Mouse (Mus musculus) E14TG2a.4 (cell line): Measurements from ENCODE around the gene Prtn3.

Experiments used
- H3K27me3 ChIP-seq: 2 replicates; pipeline ENCODE4 v1.6.1; 2014; ENCODE audit warnings: low read length, control low read depth; ENCODE audit not compliant: insufficient read depth
- H3K36me3 ChIP-seq: 2 replicates; pipeline ENCODE4 v1.6.1; 2014; ENCODE audit warnings: low read length, control low read depth; ENCODE audit not compliant: insufficient read depth
- H3K4me1 ChIP-seq: replicated peaks from 2 replicates; pipeline ENCODE4 v1.6.1; 2014; ENCODE audit warnings: low read depth, low read length, control low read depth
- H3K4me3 ChIP-seq: replicated peaks from 2 replicates; pipeline ENCODE4 v1.5.1; 2014; ENCODE audit warnings: mild to moderate bottlenecking, low read length
- H3K9me3 ChIP-seq: 2 replicates; pipeline ENCODE4 v1.6.1; 2014; ENCODE audit warnings: low read length, control low read depth
- CTCF ChIP-seq: conservative IDR thresholded peaks from 2 replicates; pipeline ENCODE4 v1.5.1; 2014; ENCODE audit warnings: low read length
- NANOG ChIP-seq: IDR thresholded peaks from 2 replicates; pipeline ENCODE4 v1.6.1; 2014; ENCODE audit warnings: borderline replicate concordance, low read length, mixed read lengths
- POU5F1 ChIP-seq: IDR thresholded peaks from 2 replicates; pipeline ENCODE4 v1.6.1; 2014; ENCODE audit warnings: low read length, borderline replicate concordance

Gene Prtn3

DNA sequence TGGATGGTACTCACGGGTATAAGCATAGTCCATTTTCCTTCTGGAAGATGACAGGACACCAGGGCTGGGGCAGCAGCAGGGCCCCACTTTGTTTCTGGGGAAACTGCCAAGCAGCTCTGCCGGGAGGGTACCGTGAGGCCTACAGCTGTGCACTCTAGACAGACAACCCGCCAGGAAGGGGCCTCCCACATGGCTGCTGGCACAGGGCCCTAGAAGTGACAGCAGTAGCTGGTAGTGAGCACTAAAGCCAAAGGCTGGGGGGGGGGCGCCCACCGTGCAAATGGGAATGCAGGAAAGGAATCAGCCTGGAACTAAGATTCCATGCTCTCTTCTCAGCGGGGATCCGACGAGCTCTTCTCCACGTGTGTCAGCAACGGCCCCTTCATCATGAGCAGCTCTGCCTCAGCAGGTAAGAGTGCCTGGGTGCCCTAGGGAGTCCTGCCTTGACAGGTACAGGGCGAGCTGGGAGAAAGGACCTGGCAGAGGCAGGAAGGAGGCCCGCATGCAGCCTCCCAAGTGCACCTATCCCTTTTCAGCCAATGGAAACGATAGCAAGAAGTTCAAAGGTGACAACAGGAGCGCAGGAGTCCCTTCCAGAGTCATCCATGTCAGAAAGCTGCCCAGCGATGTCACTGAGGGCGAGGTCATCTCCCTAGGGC lies 15.7 kb upstream of the Prtn3 start:
- TF ChIP-seq POU5F1 = no peak
- no peak for TF ChIP-seq CTCF
- no peak for TF ChIP-seq NANOG
- H3K9me3 ChIP-seq = no peaks in the 10 kb centered on the region
- H3K4me1 ChIP-seq = peaks cover 72% of the 10 kb centered on the region
- H3K4me3 ChIP-seq = peak overlapping the region; percentile 97
- peaks cover 83% of the 10 kb centered on the region for H3K36me3 ChIP-seq
- H3K27me3 ChIP-seq = no peaks in the 10 kb centered on the region

DNA sequence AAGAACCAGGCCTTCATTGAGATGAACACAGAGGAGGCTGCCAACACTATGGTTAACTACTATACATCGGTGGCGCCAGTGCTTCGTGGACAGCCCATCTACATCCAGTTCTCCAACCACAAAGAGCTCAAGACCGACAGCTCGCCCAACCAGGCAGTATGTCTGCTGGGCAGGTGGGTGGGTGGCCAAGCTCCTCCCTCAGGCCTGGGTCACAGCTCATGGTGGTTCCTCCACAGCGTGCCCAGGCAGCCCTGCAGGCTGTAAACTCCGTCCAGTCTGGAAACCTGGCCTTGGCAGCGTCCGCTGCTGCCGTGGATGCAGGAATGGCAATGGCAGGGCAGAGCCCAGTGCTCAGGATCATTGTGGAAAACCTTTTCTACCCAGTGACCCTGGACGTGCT lies 15.2 kb upstream of the Prtn3 start:
- TF ChIP-seq POU5F1 = no peak
- TF ChIP-seq CTCF = no peak
- TF ChIP-seq NANOG = no peak
- Histone ChIP-seq H3K4me1 (peaks cover 72% of the 10 kb centered on the region), H3K4me3 (peak overlapping the region; percentile 97), H3K9me3 (no peaks in the 10 kb centered on the region), H3K27me3 (no peaks in the 10 kb centered on the region), H3K36me3 (peaks cover 89% of the 10 kb centered on the region)

DNA sequence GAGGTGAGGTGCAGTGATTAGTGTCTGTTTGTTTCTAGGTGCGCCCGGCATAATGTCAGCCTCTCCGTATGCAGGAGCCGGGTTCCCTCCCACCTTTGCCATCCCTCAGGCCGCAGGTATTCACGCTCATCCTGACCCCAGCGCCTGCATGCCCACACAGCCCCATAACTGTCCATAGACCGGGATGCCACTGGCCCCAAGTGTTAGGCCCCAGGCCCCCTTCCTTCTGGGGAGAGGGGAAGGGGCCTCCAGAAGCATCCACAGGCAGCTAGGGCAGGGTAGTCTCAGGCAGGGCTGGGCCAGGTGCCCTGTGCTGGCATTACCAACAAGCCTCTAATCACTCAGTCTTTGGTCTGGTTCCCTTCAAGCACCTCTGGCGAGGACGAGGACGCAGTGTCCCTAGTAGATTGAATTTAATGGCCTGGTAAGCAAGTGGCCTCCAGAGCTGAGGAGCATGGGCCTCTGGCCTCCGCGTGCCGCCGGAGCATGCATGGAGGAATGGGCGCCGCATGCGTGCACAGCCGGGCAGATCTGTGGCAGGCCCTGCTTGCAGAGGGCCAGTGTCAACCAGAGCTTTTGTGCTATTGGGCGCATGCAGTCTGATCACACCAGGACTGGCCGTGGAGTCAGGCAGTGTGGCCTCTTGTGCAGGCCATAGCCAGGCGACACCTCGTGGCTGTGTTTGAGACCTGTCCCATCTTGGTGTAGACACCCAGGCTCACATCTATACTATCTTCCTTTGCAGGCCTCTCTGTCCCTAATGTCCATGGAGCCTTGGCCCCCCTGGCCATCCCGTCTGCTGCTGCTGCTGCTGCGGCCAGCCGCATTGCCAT lies 14.0 kb upstream of the Prtn3 start:
- Histone ChIP-seq H3K4me1 (peaks cover 79% of the 10 kb centered on the region), H3K9me3 (no peaks in the 10 kb centered on the region), H3K27me3 (no peaks in the 10 kb centered on the region), H3K4me3 (peak overlapping the region; percentile 97), H3K36me3 (peaks cover 98% of the 10 kb centered on the region)
- TF ChIP-seq POU5F1 (no peak), CTCF (no peak)

DNA sequence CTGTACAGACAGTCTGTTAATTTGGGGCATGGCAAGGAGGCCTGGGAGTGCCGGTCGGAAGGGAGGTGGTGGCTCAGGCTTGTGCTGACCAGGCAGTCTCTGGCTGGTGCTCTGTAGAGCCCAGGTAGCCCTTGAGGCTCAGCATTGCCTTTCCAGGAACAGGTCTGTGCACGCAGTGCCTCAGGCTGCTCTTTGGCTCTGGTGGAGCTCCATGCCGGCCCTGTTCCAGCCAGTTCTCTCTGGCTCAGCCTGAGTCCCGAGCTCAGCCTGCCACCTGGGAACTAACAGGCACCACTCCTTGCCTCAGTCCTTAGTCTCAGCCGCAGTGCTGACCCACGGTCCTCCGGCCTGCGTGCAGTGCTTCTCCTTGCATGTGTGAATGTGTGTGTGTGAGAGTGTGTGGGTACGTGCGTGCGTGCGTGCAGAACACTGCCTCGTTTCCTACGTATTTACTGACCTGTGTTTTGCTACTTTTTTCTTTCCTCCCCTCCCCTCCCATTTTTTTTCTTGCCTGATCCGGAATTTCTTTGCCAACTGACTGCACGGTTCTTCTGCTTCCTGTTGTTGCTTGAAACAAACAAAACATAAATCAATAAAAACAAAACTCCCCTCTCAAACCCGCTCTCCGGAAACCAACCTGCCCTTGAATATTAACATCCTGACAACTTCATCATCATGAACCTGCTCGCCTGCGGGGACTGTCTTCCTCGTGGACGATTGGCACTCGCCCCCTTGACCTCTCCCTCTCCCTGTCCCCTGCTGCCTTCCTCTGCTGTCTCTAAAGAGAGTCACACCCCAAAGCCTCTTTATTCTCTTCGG lies 12.8 kb upstream of the Prtn3 start:
- peak overlapping the region; percentile 97 for H3K4me3 ChIP-seq
- peaks cover 83% of the 10 kb centered on the region for H3K4me1 ChIP-seq
- TF ChIP-seq POU5F1 = no peak
- no peak for TF ChIP-seq NANOG
- TF ChIP-seq CTCF = no peak
- H3K27me3 ChIP-seq = no peaks in the 10 kb centered on the region
- H3K9me3 ChIP-seq = no peaks in the 10 kb centered on the region
- peaks cover 92% of the 10 kb centered on the region for H3K36me3 ChIP-seq

DNA sequence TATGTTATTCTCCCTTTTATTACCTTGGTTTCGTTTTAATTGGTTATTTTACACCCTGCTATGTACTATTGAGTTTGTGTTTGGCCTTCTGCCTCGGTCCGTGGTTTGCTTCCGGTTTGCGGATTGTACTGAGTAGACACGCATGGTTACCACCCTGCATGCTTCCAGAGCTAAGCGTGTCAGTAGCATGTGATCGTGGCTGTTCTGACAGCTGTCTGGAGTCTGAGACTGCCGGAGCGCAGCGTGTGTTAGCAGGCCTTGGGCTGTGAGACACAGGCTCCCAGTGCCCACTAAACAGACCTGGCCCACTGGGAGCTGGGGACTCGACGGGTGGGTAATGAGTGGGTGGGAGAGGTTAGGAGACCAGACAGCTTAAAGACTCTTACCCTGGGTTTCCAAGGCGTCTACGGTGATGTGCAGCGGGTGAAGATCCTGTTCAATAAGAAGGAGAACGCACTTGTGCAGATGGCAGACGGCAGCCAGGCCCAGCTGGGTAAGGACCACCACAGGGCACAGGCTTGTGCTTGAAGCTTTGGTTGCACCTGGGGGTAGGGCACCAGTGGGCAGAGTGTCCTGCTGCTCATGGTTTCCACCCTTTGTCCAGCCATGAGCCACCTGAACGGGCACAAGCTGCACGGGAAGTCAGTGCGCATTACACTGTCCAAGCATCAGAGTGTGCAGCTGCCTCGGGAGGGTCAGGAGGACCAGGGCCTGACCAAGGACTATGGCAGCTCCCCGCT lies 12.1 kb upstream of the Prtn3 start:
- H3K36me3 ChIP-seq = peaks cover 84% of the 10 kb centered on the region
- no peak for TF ChIP-seq NANOG
- no peak for TF ChIP-seq CTCF
- no peak for TF ChIP-seq POU5F1
- no peaks in the 10 kb centered on the region for H3K27me3 ChIP-seq
- H3K4me3 ChIP-seq = no peak overlapping the region
- no peaks in the 10 kb centered on the region for H3K9me3 ChIP-seq
- peaks cover 83% of the 10 kb centered on the region for H3K4me1 ChIP-seq

DNA sequence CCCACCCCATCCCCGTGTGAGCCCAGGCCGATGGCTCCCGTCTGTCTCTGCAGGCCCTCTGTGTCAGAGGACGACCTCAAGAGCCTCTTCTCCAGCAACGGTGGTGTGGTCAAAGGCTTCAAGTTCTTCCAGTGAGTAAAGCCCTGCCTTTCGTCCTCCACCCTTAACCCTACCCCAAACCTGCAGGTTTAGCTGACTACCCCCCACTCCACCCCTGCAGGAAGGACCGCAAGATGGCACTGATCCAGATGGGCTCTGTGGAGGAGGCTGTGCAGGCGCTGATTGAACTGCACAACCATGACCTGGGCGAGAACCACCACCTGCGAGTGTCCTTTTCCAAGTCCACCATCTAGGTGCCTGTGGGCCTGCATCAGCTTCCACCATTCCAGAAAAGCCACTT lies 11.4 kb upstream of the Prtn3 start:
- H3K9me3 ChIP-seq = no peaks in the 10 kb centered on the region
- H3K4me3 ChIP-seq = no peak overlapping the region
- no peaks in the 10 kb centered on the region for H3K27me3 ChIP-seq
- TF ChIP-seq CTCF = no peak
- TF ChIP-seq POU5F1 = no peak
- TF ChIP-seq NANOG = no peak
- peaks cover 77% of the 10 kb centered on the region for H3K36me3 ChIP-seq
- H3K4me1 ChIP-seq = peaks cover 81% of the 10 kb centered on the region

DNA sequence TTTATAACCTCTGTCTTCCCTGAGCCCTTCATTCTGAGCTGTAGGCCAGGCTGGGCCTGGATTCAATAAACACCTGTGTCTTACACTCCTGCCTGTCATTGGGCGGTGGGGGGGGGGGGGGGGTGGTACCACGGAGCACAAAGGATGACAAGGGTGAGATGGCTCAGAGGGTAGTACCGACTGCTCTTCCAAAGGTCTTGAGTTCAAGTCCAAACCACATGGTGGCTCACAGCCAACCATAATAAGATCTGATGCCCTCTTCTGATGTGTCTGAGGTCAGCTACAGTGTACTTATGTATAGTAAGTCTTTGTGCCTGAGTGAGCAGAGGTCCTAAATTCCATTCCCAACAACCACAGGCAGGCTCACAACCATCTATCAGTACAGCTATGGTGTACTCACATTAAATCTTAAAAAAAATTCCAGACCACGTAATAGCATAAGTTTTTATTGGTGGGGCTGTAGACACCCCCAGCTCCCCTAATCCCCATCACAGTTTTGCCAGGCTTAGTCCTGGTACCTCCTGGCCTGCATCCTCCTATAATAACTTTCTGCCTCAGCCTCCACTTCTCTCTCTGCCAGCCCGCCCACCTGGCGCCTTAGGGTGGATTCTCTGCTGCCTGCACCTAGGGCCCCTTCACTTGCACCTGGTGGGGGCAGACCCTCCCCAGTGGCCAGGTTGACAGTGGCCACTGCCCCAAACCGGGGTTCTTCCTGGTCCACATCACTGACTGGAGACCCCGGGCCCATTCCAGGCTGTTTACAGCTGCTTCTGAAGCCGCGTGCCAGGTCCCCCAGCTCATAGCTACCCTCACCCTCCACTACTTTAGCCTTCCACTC lies 9.7 kb upstream of the Prtn3 start:
- peaks cover 61% of the 10 kb centered on the region for H3K36me3 ChIP-seq
- peaks cover 6% of the 10 kb centered on the region for H3K27me3 ChIP-seq
- no peak overlapping the region for H3K4me3 ChIP-seq
- H3K9me3 ChIP-seq = no peaks in the 10 kb centered on the region
- peaks cover 64% of the 10 kb centered on the region for H3K4me1 ChIP-seq
- TF ChIP-seq CTCF (no peak), NANOG (no peak), POU5F1 (no peak)
